Mouse (Mus musculus) MEL (cell line): Measurements from ENCODE around the gene Fgf12. TPM values are rescaled to one million over a fixed set of nuclear protein-coding genes. Genes with fewer than 3 reads are reported as not detected.

ENCODE experiments used
- DNase-seq: peaks from one replicate; pipeline ENCODE4 v3.0.0; 2011; ENCODE audit warnings: low read depth, low spot score
- H3K27ac ChIP-seq: 2 replicates; pipeline ENCODE4 v1.5.1; 2012; ENCODE audit warnings: low read depth, mild to moderate bottlenecking, control low read depth, low read length, moderate library complexity; ENCODE audit not compliant: control insufficient read depth
- H3K27me3 ChIP-seq, 2 experiments: fragments of 150-350 bp in 1 of 2; sonication (generic) in 1 of 2; 2 replicates each; pipeline ENCODE4 v1.6.1; 2012; ENCODE audit warnings: low read length in 2 of 2, mild to moderate bottlenecking in 2 of 2, improper control_type of control experiment in 1 of 2, moderate library complexity in 1 of 2; ENCODE audit not compliant: insufficient read depth in 2 of 2, control insufficient read depth in 1 of 2
- H3K36me3 ChIP-seq, 2 experiments: 2 replicates each; pipeline ENCODE4 v1.6.1; 2012 to 2014; ENCODE audit warnings: low read length in 2 of 2, improper control_type of control experiment in 1 of 2, inconsistent platforms in 1 of 2, mild to moderate bottlenecking in 1 of 2; ENCODE audit not compliant: insufficient read depth in 2 of 2, control insufficient read depth in 1 of 2
- H3K4me1 ChIP-seq, 2 experiments: fragments of 150-350 bp in 1 of 2; sonication (generic) in 1 of 2; 2 replicates each; pipeline ENCODE4 v1.6.1; 2012; ENCODE audit warnings: low read length in 2 of 2, improper control_type of control experiment in 1 of 2, mild to moderate bottlenecking in 1 of 2; ENCODE audit not compliant: insufficient read depth in 2 of 2, control insufficient read depth in 1 of 2
- H3K4me3 ChIP-seq, 2 experiments: fragments of 150-350 bp in 1 of 2; sonication (generic) in 1 of 2; 2 replicates each; pipeline ENCODE4 v1.5.1; 2012; ENCODE audit warnings: low read depth in 2 of 2, low read length in 2 of 2, mild to moderate bottlenecking in 2 of 2, moderate library complexity in 2 of 2, control low read depth in 1 of 2, improper control_type of control experiment in 1 of 2; ENCODE audit not compliant: control insufficient read depth in 1 of 2, insufficient read depth in 1 of 2
- H3K79me2 ChIP-seq: 2 replicates; pipeline ENCODE4 v1.6.1; 2012; ENCODE audit warnings: mild to moderate bottlenecking, low read length, moderate library complexity; ENCODE audit not compliant: control insufficient read depth, poor library complexity, insufficient read depth
- H3K9ac ChIP-seq: 2 replicates; pipeline ENCODE4 v1.6.1; 2012; ENCODE audit warnings: low read depth, mild to moderate bottlenecking, control low read depth, low read length, moderate library complexity; ENCODE audit not compliant: control insufficient read depth, poor library complexity, severe bottlenecking
- H3K9me3 ChIP-seq: fragments of 150-350 bp; sonication (generic); replicated peaks from 2 replicates; pipeline ENCODE4 v1.6.1; 2012; ENCODE audit warnings: mild to moderate bottlenecking, low read length, improper control_type of control experiment, moderate library complexity; ENCODE audit not compliant: insufficient read depth
- CTCF ChIP-seq, 3 experiments: IDR thresholded peaks in 2 of 3; conservative IDR thresholded peaks in 1 of 3; 2 replicates each; pipeline ENCODE4 v1.5.1; 2011 to 2012; ENCODE audit warnings: low read length in 3 of 3, low read depth in 2 of 3, mild to moderate bottlenecking in 2 of 3, improper control_type of control experiment in 1 of 3, inconsistent platforms in 1 of 3, mixed read lengths in 1 of 3, moderate library complexity in 1 of 3; ENCODE audit not compliant: control insufficient read depth in 1 of 3, insufficient read depth in 1 of 3, poor library complexity in 1 of 3, severe bottlenecking in 1 of 3
- ELF1 ChIP-seq: IDR thresholded peaks from 2 replicates; pipeline ENCODE4 v1.6.1; 2014; ENCODE audit warnings: low read depth, mild to moderate bottlenecking, inconsistent platforms, low read length, improper control_type of control experiment, moderate library complexity
- EP300 ChIP-seq, 2 experiments: IDR thresholded peaks; 2 replicates each; pipeline ENCODE4 v1.6.1; 2011; ENCODE audit warnings: improper control_type of control experiment in 2 of 2, low read length in 2 of 2, low read depth in 1 of 2, mild to moderate bottlenecking in 1 of 2
- ETS1 ChIP-seq: IDR thresholded peaks from 2 replicates; pipeline ENCODE4 v1.6.1; 2012; ENCODE audit warnings: low read depth, mild to moderate bottlenecking, inconsistent platforms, low read length, improper control_type of control experiment, moderate library complexity
- KAT2A ChIP-seq: conservative IDR thresholded peaks from 2 replicates; pipeline ENCODE4 v1.6.1; 2012; ENCODE audit warnings: low read depth, low read length, improper control_type of control experiment, inconsistent platforms
- MAFK ChIP-seq: IDR thresholded peaks from 2 replicates; pipeline ENCODE4 v1.6.1; 2011; ENCODE audit warnings: low read depth, mild to moderate bottlenecking, low read length, improper control_type of control experiment, borderline replicate concordance
- MAX ChIP-seq: IDR thresholded peaks from 2 replicates; pipeline ENCODE4 v1.6.1; 2011; ENCODE audit warnings: low read length, improper control_type of control experiment
- MEF2A ChIP-seq: IDR thresholded peaks from 2 replicates; pipeline ENCODE4 v1.6.1; 2014; ENCODE audit warnings: low read depth, mild to moderate bottlenecking, inconsistent platforms, low read length, improper control_type of control experiment; ENCODE audit not compliant: poor library complexity, insufficient replicate concordance, severe bottlenecking; ENCODE audit errors: extremely low read depth
- MYB ChIP-seq: IDR thresholded peaks from 2 replicates; pipeline ENCODE4 v1.6.1; 2011; ENCODE audit warnings: mild to moderate bottlenecking, low read depth, low read length, improper control_type of control experiment
- NRF1 ChIP-seq: IDR thresholded peaks from 2 replicates; pipeline ENCODE4 v1.6.1; 2014; ENCODE audit warnings: low read depth, mild to moderate bottlenecking, inconsistent platforms, low read length, improper control_type of control experiment, moderate library complexity; ENCODE audit not compliant: poor library complexity, insufficient read depth, severe bottlenecking
- POLR2AphosphoS2 ChIP-seq: IDR thresholded peaks from 2 replicates; pipeline ENCODE4 v1.6.1; 2011; ENCODE audit warnings: low read length, improper control_type of control experiment
- POLR2AphosphoS5 ChIP-seq: IDR thresholded peaks from 2 replicates; pipeline ENCODE4 v1.6.1; 2012; ENCODE audit warnings: low read depth, borderline replicate concordance, mild to moderate bottlenecking, inconsistent platforms, low read length, moderate library complexity, mixed read lengths
- RAD21 ChIP-seq: IDR thresholded peaks from 2 replicates; pipeline ENCODE4 v1.6.1; 2011; ENCODE audit warnings: mild to moderate bottlenecking, low read depth, low read length, improper control_type of control experiment
- SIN3A ChIP-seq: IDR thresholded peaks from 2 replicates; pipeline ENCODE4 v1.6.1; 2012; ENCODE audit warnings: low read length, improper control_type of control experiment, inconsistent platforms
- TAL1 ChIP-seq: IDR thresholded peaks from 2 replicates; pipeline ENCODE4 v1.6.1; 2012; ENCODE audit warnings: mild to moderate bottlenecking, inconsistent platforms, low read length, moderate library complexity, mixed read lengths
- TCF12 ChIP-seq: IDR thresholded peaks from 2 replicates; pipeline ENCODE4 v1.6.1; 2014; ENCODE audit warnings: low read depth, mild to moderate bottlenecking, inconsistent platforms, low read length, improper control_type of control experiment, moderate library complexity
- USF1 ChIP-seq: IDR thresholded peaks from 2 replicates; pipeline ENCODE4 v1.6.1; 2014; ENCODE audit warnings: low read depth, mild to moderate bottlenecking, inconsistent platforms, low read length, improper control_type of control experiment, moderate library complexity
- ZC3H11A ChIP-seq: IDR thresholded peaks from 2 replicates; pipeline ENCODE4 v1.6.1; 2012; ENCODE audit warnings: low read depth, mild to moderate bottlenecking, inconsistent platforms, low read length, improper control_type of control experiment
- ZKSCAN1 ChIP-seq: IDR thresholded peaks from 2 replicates; pipeline ENCODE4 v1.6.1; 2012; ENCODE audit warnings: low read depth, mild to moderate bottlenecking, inconsistent platforms, low read length, improper control_type of control experiment, moderate library complexity
- polyA plus RNA-seq, 2 experiments: library from polyadenylated mRNA; stranded (reverse) in 1 of 2; unstranded in 1 of 2; fragments of >175 nt in 1 of 2; fragments of >200 nt in 1 of 2; gene quantifications; 2 replicates each; pipeline versions ENCODE4 v1.2.1 to v1.2.4; 2012; ENCODE audit warnings: low replicate concordance in 2 of 2, low read depth in 1 of 2; ENCODE audit not compliant: insufficient read length in 2 of 2, insufficient read depth in 1 of 2, missing spikeins in 1 of 2
- total RNA-seq: library from RNA; depleted of rRNA; stranded (reverse); fragments of 300-350 nt; gene quantifications from 2 replicates; pipeline ENCODE4 v1.2.3, GENCODE M21; 2012

Gene Fgf12
- total and polyA plus RNA-seq, 3 experiments = not detected

DNA sequence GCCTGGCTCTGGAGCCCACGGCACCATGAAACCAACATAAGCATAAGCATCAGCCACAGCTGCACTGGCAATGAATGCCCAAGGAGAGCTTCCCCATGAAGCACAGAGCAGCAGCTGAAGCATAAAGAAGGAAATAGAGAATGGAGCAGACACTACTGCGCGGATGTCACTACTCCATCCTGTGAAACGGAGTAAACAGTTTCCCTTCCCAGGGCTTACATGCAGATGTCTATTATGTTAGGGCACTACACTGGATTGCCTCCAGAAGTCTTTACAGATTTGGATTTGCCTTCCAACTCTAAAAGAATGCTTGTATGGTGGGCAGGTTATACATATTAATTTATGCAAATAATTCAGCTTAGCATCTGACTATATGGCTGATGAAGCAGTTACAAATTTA lies 441.2 kb downstream of the Fgf12 start:
- Histone ChIP-seq H3K4me3 (no peak overlapping the region), H3K9me3 (no peaks in the 10 kb centered on the region), H3K9ac (no peak overlapping the region), H3K79me2 (no peaks in the 10 kb centered on the region), H3K27me3 (no peaks in the 10 kb centered on the region), H3K4me1 (no peaks in the 10 kb centered on the region), H3K36me3 (no peaks in the 10 kb centered on the region), H3K27ac (no peak overlapping the region)
- no peak for DNase-seq
- TF ChIP-seq CTCF (IDR thresholded peaks at IDR 0.05 in 2 of 3, conservative IDR thresholded peaks at IDR 0.05 in 1 of 3; ENCODE audit: control insufficient read depth in 1 of 3, insufficient read depth in 1 of 3, low read depth in 2 of 3, low read length in 3 of 3, poor library complexity in 1 of 3, severe bottlenecking in 1 of 3) (no peak), POLR2AphosphoS2 (no peak), MAX (no peak), KAT2A (no peak), TAL1 (no peak), TCF12 (no peak), RAD21 (no peak), USF1 (no peak), SIN3A (no peak), NRF1 (no peak), ZC3H11A (no peak)

DNA sequence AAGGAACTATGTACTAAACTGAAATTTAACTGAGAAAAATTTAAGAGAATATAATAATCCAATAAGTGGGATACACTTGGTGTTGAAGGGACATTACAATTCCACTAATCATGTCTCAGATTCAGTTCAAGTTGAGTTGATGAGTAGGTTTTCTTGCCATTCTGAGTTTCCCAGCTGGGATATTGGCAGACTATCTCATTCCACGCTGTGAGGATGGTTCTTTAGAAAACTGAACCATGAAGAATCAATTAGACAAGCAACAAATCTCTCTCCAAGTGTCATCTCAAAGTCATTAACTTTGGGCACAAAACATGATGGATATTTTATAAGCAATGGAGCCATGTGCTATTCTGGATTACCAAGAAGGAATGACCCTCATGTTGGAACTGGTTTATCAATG lies 449.0 kb downstream of the Fgf12 start:
- Histone ChIP-seq H3K9me3 (no peaks in the 10 kb centered on the region), H3K4me1 (no peaks in the 10 kb centered on the region), H3K36me3 (no peaks in the 10 kb centered on the region), H3K27me3 (no peaks in the 10 kb centered on the region), H3K79me2 (no peaks in the 10 kb centered on the region), H3K9ac (no peak overlapping the region), H3K4me3 (no peak overlapping the region), H3K27ac (no peak overlapping the region)
- no peak for DNase-seq
- no peak for TF ChIP-seq ZKSCAN1
- no peak for TF ChIP-seq MYB
- no peak for TF ChIP-seq ETS1
- no peak for TF ChIP-seq POLR2AphosphoS5

DNA sequence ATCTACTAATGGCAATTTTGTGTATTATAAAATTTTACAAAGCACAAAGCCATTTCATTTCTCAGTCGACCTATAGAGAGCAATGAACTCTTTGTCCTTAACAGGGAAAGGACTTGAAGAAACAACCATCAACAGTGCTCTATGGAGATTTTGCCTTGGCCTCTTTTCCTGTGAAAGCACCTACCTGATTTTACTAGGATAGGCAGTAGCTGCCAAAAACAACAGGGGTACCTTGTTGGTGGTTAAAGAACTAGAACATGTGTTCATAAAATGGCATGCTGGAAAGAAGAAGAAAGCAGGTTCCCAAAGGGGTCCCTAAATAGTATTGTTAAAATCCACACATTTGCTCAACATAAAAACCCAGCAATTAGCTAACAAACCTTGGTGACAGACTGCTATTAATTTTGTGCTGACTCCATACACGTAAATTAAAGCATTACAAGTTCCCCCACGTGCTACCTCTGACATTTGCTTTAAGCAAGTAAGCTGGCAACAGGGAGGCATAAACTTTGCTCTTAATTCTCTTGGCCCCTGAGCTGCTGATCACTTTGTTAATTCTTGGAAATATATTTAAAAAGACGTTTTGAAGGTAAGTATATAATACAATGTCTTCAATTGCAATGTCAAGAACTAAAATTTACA lies 463.1 kb downstream of the Fgf12 start:
- no peaks in the 10 kb centered on the region for H3K79me2 ChIP-seq
- TF ChIP-seq ELF1 (no peak), MAFK (no peak), TCF12 (no peak), TAL1 (no peak), MEF2A (no peak), EP300 (IDR thresholded peaks at IDR 0.05; ENCODE audit: low read depth in 1 of 2, low read length in 2 of 2) (no peak)
- TF ChIP-seq, all 39 proteins: peak for 0
- Histone ChIP-seq H3K9me3 (no peaks in the 10 kb centered on the region), H3K27me3 (no peaks in the 10 kb centered on the region), H3K4me1 (no peaks in the 10 kb centered on the region), H3K9ac (no peak overlapping the region), H3K4me3 (no peak overlapping the region), H3K27ac (no peak overlapping the region), H3K36me3 (no peaks in the 10 kb centered on the region)
- DNase-seq = no peak
